ENCODE assay signal across 7 mouse cellular contexts in the genomic region with DNA sequence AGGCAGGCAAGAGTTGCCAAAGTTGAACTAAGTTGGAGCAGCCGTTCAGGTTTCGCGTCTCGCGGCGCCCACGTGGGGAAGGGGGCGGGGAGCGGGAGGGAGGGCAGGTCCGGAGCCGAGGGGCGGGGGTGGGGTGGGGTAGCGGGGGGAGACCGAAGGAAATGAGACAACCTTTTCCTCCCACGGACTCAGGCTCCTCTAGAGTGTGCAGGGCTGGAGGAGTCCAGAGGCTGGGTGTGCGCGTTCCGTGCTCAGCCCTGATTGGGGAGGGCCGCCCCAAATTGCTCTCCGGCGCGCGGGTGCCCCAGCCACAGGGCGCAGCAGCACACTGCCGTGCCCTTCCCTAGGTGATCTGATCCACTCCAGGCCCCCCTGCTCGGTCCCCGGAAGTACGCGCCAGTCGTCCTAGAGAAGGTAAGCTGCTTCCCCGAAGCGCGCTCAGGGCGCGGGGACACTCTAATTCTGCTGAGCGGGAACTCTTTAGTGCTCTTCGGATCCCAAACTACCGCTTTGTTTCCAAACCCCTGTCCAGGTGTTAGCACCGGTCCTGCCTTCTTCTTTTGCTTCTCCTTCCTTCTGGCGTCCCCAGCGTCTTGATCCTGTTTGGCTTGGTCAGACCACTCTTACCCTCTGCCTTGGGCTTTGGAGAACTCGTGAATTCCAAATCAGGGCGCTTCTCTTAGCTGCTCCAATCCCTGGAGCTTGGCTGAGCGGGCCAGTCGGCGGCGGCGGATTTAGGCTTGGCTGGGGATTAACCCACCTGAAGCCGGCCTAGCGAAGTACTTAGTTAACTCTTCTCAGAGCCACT. TPM values are rescaled to one million over a fixed set of nuclear protein-coding genes. Genes with fewer than 3 reads are reported as not detected.
DNase-seq lines count a peak whose midpoint lies in the region; ATAC-seq and TF ChIP-seq lines count a peak whose summit lies in the region.

No protein-coding gene starts in this region.

- H3K4me1 ChIP-seq in forebrain, embryonic 10.5 days, result peaks cover 38% of the 10 kb centered on the region
- H3K4me1 ChIP-seq in hindbrain, embryonic 12.5 days, result peaks cover 8% of the 10 kb centered on the region; the same call in 1 of the 2 replicates

- TF ChIP-seq CTCF in C2C12 (IDR thresholded peaks at IDR 0.05; ENCODE audit: control insufficient read depth, insufficient read depth, insufficient read length), result no peak

- no peaks in the 10 kb centered on the region for H3K79me3 ChIP-seq in C2C12 (ENCODE audit: low read depth)

- H3K27ac ChIP-seq in forebrain, embryonic 10.5 days, result peak overlapping the region; percentile 77
- no peak overlapping the region for H3K27ac ChIP-seq in hindbrain, embryonic 12.5 days

- WGBS in forebrain, embryonic 10.5 days, result 0% methylated on average over 48 of the region's 50 CpGs
- under 1% methylated on average over 42 of the region's 50 CpGs for WGBS in hindbrain, embryonic 12.5 days

- H3K79me2 ChIP-seq in C2C12 (ENCODE audit: control insufficient read depth, insufficient read depth), result no peaks in the 10 kb centered on the region
- H3K79me2 ChIP-seq in myocyte (ENCODE audit: control insufficient read depth, insufficient read depth), result no peaks in the 10 kb centered on the region

- H3ac ChIP-seq in C2C12 (ENCODE audit: control insufficient read depth, insufficient read length, low read depth), result peak overlapping the region; percentile 18
- no peak overlapping the region for H3ac ChIP-seq in myocyte (ENCODE audit: control insufficient read depth, insufficient read length)

- peak overlapping the region; percentile 89 for H3K4me2 ChIP-seq in hindbrain, embryonic 12.5 days (replicated peaks)
- H3K4me2 ChIP-seq in myocyte (ENCODE audit: low read depth), result peak overlapping the region; percentile 86

- peak; percentile 65 for DNase-seq in Muller cell, postnatal 12 days (ENCODE audit: inconsistent ontology term)
- DNase-seq in forebrain, embryonic 10.5 days (ENCODE audit: extremely low spot score, low spot score), result peak; percentile 55
- DNase-seq in liver, result peak; percentile 53

- H3K9me3 ChIP-seq in forebrain, embryonic 10.5 days, result no peaks in the 10 kb centered on the region
- H3K9me3 ChIP-seq in hindbrain, embryonic 12.5 days (replicated peaks), result no peaks in the 10 kb centered on the region

- H3K4me3 ChIP-seq in C2C12 (ENCODE audit: insufficient read depth, poor library complexity, severe bottlenecking) (peak overlapping the region; percentile 6), myocyte (peak overlapping the region; percentile 15)
- H3K4me3 ChIP-seq in forebrain, embryonic 10.5 days, result peak overlapping the region; percentile 64
- H3K4me3 ChIP-seq in hindbrain, embryonic 12.5 days, result peak overlapping the region; percentile 47

- H3K36me3 ChIP-seq in C2C12 (ENCODE audit: control insufficient read depth, insufficient read depth), result no peaks in the 10 kb centered on the region
- H3K36me3 ChIP-seq in forebrain, embryonic 10.5 days (replicated peaks), result no peaks in the 10 kb centered on the region
- no peaks in the 10 kb centered on the region for H3K36me3 ChIP-seq in hindbrain, embryonic 12.5 days
- no peaks in the 10 kb centered on the region for H3K36me3 ChIP-seq in myocyte (ENCODE audit: control insufficient read depth, insufficient read depth)

- no peaks in the 10 kb centered on the region for H3K27me3 ChIP-seq in C2C12 (ENCODE audit: control insufficient read depth, insufficient read depth, insufficient read length)
- peaks cover 91% of the 10 kb centered on the region for H3K27me3 ChIP-seq in forebrain, embryonic 10.5 days (ENCODE audit: poor library complexity, severe bottlenecking)
- H3K27me3 ChIP-seq in hindbrain, embryonic 12.5 days, result peaks cover 45% of the 10 kb centered on the region
- H3K27me3 ChIP-seq in myocyte (ENCODE audit: control insufficient read depth, insufficient read depth, insufficient read length), result no peaks in the 10 kb centered on the region

- peak; percentile 56 for ATAC-seq in hindbrain, embryonic 12.5 days (ENCODE audit: low FRiP score)
- no peak for ATAC-seq in megakaryocyte-erythroid progenitor cell, adult 5-6 weeks (replicated peaks; ENCODE audit: low FRiP score, low TSS enrichment, poor library complexity, severe bottlenecking)

- no peak for TF ChIP-seq POLR2A in myocyte (IDR thresholded peaks at IDR 0.05; ENCODE audit: insufficient read length, low read depth)

- peak overlapping the region; percentile 60 for H3K9ac ChIP-seq in hindbrain, embryonic 12.5 days

TF ChIP-seq in C2C12, 6 proteins besides CTCF, POLR2A, EP300 and RAD21:
- TF ChIP-seq MYOG (IDR thresholded peaks at IDR 0.05; ENCODE audit: control insufficient read depth, extremely low read depth, insufficient read length) (no peak), MYOD1 (IDR thresholded peaks at IDR 0.05; ENCODE audit: control insufficient read depth, insufficient read length, low read depth) (no peak), MAX (IDR thresholded peaks at IDR 0.05) (no peak), CEBPB (IDR thresholded peaks at IDR 0.05; ENCODE audit: low read depth) (no peak), FOSL1 (IDR thresholded peaks at IDR 0.05; ENCODE audit: insufficient read depth, low read length, poor library complexity, severe bottlenecking) (no peak), USF1 (IDR thresholded peaks at IDR 0.05; ENCODE audit: low read depth) (no peak)
TF ChIP-seq in C2C12: peak in this region for 0.

TF ChIP-seq in myocyte, 11 proteins besides CTCF, POLR2A, EP300 and RAD21:
- no peak for TF ChIP-seq USF1 (IDR thresholded peaks at IDR 0.05; ENCODE audit: low read depth)
- no peak for TF ChIP-seq CEBPB (IDR thresholded peaks at IDR 0.05; ENCODE audit: insufficient read depth, poor library complexity, severe bottlenecking)
- TF ChIP-seq E2F4 (IDR thresholded peaks at IDR 0.05; ENCODE audit: insufficient read depth), result no peak
- TF ChIP-seq REST (IDR thresholded peaks at IDR 0.05; ENCODE audit: insufficient read depth, insufficient read length), result no peak
- TF ChIP-seq TCF3 (IDR thresholded peaks at IDR 0.05; ENCODE audit: insufficient read length, low read depth), result no peak
- TF ChIP-seq SRF (IDR thresholded peaks at IDR 0.05; ENCODE audit: control insufficient read depth, insufficient read length, low read depth), result no peak
- no peak for TF ChIP-seq TCF12 (IDR thresholded peaks at IDR 0.05; ENCODE audit: insufficient read depth, poor library complexity, severe bottlenecking)
- no peak for TF ChIP-seq MYOG (IDR thresholded peaks at IDR 0.05; ENCODE audit: control insufficient read depth in 1 of 3, insufficient read depth in 1 of 3, insufficient read length in 2 of 3, low read depth in 2 of 3)
- TF ChIP-seq MAX (IDR thresholded peaks at IDR 0.05; ENCODE audit: low read depth), result no peak

RNA-seq across cellular contexts. Expression of gene Eva1a, which starts 0.8 kb away (rescaled TPM):
- polyA plus RNA-seq in C2C12 (2012; fragmentation: generic; extraction: Trizol), result 0.64 TPM
- 3.2 and 3.9 TPM in 2 replicates for polyA plus RNA-seq in forebrain, embryonic 10.5 days (2016; fragmentation: Nextera tagmentation; extraction: Ambion mirVana)
- polyA plus RNA-seq in hindbrain, embryonic 12.5 days (2016; fragmentation: Nextera tagmentation; extraction: Ambion mirVana), result 3.7 and 4.0 TPM in 2 replicates
- polyA plus RNA-seq in myocyte (2012; fragmentation: generic; extraction: Trizol), result 0.07 TPM
- total RNA-seq in megakaryocyte-erythroid progenitor cell, adult 5-6 weeks (2014; fragmentation: Nextera tagmentation), result not detected in 2 replicates
- not detected in 2 replicates for total RNA-seq in megakaryocyte-erythroid progenitor cell, adult 5-6 weeks (2017)

Comparison
In these comparisons a context has a peak if more than half of its experiments do, and no peak if none do; other contexts are left out.
1. H3K4me3 ChIP-seq: peak in every context shown above with its lines; median percentile 64 in forebrain, embryonic 10.5 days; 47 in hindbrain, embryonic 12.5 days; 15 in myocyte; 6 in C2C12.